Mouse (Mus musculus): ENCODE measurements around the gene Lmx1b.

Gene Lmx1b

DNA sequence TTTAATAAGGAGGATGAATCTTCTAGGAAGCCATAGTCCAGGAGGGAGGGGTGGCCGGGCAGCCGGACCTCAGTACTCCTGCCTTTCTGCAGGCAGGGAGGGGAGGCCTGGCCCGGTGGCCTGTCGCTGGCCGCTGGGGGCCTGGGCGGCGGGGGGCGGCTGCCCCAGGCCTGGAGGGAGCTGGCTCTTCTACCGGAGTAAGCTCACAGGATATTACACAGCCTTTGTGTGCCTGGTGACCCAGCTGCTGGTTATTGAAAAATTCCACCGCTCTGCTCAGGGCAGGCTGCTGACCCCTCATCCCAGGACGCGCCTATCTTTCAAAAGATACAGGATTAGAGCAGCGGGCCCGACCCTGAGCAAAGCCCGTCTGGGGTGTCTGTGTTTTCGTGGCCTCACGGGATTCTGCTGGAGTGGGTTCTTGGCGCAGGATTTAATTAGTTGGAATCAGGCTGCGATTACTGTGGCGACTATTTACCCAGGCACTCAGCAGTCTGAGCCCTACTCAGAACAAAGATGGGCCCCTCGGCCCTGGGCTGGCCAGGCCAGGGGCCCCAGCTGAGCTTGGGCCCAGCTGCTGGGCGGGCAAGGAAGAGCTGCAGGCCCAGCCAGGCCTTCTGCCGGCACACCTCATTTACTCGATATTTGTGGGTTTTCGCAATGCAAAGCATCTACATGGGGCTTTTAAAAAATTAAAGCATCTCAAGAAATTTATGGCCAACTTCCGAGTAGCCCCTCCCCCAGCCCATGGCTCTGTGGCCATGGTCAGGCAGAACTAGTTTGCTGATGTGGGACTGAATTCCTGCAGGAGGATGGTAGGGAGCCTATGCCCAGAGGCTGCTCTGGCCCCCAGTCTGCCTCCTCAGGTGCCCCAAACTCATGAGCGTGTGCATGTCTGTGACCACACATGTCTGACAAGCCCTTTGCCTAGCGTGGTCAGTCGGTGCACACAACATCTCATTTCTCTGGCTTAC lies 55.1 kb downstream of the Lmx1b start:
- in situ Hi-C loops (cut with MboI; ENCODE audit: unreplicated experiment in 2 of 2): no loop called here

DNA sequence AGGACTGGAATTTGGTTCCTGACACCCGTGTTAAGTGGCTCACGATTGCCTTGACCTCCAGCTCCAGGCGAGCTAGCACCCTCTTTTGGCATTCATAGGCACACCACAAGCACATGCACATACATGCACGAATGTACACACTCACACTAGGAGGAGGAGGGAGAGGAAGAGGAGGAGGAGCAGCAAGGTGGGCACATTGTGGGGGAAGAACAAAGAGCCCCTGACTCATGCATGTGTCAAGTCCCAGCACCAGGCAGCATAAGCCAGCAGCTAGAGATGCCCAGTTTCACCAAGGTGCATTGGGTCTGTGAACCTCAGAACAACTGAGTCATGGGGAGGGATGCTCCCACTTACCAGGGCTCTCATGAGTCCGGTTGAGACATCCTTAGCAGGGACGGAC lies 56.5 kb downstream of the Lmx1b start:
- in situ Hi-C loops (cut with MboI; ENCODE audit: unreplicated experiment in 2 of 2): no loop called here

DNA sequence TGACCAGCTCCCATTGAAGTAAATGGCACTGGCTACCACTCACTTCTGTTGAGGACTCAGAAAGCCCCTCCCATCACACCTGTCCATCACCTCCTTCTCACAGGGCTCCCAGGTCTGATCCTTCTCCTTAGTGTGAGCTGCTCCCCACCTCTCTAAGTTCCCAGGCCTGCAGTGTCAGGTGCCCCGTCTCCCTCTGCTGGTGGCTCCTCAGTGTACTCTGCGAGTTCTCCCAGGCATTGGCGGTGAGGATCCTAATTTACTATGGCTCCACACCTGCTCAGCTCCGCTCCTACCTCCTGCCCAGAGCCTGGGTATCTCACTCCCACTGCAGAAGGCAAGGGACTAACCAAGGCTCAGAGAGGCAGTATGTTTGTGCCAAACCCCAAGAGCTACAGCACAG lies 57.0 kb downstream of the Lmx1b start:
- in situ Hi-C loops (cut with MboI; ENCODE audit: unreplicated experiment in 2 of 2): no loop called here

DNA sequence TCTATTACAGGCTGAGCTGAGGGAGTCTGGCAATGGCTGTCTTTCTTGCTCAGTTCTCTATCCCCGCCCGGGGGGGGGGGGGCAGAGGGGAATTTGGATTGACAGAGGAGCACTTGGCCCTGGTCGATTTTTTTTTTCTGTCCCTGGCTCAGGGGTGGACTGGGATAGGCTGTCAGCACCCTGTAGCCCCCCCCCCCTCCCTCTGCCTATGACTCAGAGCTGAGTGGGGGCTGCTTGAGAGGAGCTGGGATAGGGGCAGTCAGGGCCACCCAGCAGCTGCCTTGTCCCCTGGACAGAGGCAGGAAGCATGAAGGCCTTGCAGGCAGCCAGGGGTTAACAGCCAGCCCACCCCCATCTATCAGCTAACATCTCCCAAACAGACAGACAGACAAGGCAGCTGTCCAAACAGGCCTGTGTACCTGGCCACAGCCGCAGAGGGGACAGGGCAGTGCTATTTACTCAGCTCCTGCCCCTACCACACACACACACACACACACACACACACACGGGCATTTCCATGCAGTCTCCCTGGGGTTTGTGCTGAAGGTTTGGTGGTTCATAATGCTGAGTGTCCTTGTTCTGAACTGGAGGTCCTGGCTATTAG lies 57.8 kb downstream of the Lmx1b start:
- in situ Hi-C loops (cut with MboI; ENCODE audit: unreplicated experiment in 2 of 2): no loop called here

DNA sequence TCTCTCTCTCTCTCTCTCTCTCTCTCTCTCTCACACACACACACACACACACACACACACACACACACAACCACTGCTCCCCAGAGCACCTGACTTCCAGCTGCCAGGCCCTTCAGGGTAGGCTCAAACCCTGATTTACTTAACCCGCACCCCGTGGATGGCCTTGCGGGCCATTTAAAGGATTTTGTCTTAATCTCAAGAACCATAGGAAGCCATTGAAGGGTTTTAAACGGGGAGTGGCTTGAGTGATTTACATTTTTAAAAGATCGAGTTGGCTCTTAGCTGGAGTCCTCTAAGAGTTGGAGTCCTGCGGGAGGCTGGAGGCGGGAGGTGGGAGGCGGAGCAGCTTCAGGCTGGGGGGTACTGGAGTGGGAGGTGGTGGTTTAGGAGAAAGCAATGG lies 58.4 kb downstream of the Lmx1b start:
- in situ Hi-C loops (cut with MboI; ENCODE audit: unreplicated experiment in 2 of 2): no loop called here

DNA sequence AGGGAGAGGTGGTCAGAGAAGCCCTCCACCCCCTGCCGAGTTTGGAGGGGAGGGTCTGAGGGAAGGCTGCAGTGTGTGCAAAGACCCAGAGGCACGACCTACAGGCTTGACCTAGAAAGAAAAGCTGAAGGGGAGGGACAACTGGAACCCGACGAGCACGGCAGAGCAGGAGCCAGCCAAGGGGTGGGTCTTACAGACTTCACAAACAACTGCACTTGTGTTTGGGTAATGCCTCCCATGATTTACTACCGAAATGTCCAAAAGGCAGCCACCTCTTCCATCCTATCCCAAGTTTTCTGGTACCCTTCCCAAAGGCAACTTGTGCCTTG lies 58.9 kb downstream of the Lmx1b start:
- in situ Hi-C loops (cut with MboI; ENCODE audit: unreplicated experiment in 2 of 2): no loop called here

DNA sequence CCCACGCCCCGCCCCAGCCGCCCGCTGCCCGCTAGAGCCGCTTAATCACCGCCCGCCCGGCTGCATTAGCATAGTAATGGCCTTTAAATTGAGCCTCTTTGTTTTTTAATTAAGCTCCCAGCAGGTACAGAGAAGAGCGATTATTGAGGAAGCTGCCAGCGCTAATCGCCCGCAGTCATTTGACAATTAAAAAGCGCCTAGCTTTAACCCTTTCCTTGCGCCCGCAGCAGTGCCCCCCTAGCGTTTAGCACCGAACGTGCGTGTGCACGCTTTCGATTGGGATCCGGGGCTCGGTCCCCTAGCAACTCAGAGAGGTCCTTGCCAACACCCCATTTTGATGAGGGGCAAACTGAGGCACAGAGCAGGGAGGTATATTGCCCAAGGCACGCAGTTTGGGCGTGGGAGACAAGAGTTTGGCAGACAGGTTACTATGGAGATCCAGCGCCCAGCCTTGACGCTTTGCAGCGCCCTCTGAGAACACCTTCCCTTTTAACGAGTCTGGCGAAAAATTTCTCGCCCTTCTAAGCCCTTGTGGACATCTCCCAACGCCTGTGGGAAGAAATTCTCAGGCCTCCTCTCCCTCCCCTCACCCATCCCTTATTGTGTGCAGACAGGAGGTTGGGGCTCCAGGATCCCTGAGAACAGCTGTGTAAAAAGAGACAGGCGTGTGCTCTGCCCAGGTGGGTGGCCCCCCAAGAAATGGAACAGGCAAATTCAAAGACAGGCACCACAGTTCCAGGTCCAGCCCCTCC lies 59.4 kb downstream of the Lmx1b start:
- in situ Hi-C loops (cut with MboI; ENCODE audit: unreplicated experiment in 2 of 2): no loop called here

DNA sequence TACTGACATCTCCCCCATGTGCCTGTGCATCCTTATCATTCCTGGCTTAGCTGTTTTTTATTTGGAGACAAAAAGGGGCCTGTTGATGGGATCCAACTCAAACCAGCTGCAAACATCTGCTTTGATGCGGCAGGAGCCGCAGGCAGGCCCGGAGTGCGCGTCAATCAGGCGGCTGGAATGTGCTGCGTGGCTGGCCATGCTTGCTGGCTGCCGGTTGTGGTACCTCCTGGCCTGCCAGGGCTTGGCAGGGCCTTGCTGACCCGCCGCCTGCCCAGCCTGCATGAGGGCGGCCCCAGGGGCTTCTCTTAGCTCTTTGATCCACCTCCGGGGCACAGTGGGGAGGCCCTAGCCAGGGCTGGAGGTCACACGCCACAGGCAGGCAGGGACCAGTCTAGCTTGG lies 64.9 kb downstream of the Lmx1b start:
- in situ Hi-C loops (cut with MboI; ENCODE audit: unreplicated experiment in 2 of 2): no loop called here

DNA sequence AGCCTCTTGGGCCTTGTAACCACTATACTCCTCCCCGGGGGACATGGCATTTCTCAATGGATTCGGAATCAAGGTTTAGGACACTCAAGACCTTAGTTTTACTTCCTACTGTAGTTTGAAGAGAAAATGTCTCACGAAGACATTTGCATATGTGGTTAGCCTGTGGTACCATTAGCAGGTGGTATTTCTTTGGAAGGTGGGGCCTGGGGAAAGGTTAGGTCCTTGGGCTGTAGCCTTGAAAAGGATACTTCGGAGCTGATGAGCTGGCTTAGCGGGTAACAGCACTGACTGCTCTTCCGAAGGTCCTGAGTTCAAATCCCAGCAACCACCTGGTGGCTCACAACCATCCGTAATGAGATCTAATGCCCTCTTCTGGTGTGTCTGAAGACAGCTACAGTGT lies 67.2 kb downstream of the Lmx1b start:
- in situ Hi-C loops (cut with MboI; ENCODE audit: unreplicated experiment in 2 of 2): no loop called here

DNA sequence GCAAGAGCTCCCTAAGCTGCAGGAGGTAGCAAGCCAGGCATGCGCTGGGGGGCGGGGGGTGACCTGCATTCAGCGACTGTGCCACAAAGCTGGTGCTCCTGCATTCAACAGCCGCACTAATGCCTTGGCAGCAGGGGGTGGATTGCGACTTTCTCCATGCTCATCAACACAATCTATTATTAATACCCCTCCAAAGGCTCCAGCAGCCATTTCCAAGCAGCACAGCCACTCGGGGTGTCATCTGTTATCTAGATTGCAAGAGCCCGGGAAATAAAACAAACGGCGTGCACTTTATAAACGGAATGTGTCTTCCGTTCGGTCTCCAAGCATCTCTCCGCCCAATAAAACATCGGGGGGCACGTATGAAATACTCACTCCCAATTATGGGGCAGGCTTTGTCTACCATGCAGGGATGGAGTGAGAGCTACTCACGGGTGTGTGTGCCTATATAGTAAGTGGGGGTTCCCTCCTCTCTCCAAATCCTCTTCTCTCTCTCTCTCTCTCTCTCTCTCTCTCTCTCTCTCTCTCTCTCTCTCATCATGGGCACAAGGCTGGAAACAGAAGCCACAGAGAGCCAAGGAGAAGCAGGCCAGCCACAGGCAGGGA lies 69.0 kb downstream of the Lmx1b start:
- in situ Hi-C loops (cut with MboI; ENCODE audit: unreplicated experiment in 2 of 2): no loop called here

DNA sequence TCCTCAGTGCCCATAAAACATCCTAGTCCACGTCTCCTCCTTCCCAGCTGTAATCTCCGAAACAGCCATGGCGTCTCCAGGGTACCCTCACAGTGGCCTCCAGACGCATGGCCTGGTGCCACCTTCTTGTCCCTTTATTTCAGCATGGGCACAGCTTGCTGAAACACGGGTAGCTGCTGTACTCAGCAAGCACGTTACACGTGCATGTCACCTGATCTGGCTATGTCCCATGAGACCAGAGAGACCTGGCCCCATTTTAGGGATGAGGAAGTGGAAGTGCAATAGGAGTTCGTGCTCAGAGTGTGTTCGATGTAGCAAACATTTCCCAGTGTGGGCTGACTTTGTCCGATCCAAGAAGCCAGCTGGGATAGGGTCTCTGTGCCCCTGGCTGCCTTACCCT lies 70.6 kb downstream of the Lmx1b start:
- in situ Hi-C loops (cut with MboI; ENCODE audit: unreplicated experiment in 2 of 2): no loop called here

DNA sequence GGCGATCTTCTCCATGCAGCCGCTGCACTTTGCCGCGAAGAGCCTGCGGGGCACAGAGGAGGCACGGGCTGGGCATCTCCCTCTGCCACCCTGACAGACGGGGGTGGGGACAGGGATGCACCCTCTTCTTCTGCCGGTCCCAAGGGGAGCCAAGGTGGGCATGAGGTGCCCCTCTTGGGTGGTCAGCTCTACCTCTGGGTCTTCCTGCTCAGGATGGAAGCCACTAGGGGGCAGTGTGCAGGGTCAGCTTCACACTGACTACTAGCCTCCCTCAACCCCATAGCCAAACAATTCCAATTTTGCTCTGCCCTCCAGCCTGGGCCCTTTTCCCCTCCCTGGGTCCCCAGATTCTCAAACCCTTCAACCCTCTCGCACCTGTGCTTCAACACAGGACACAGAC lies 71.1 kb downstream of the Lmx1b start:
- in situ Hi-C loops (cut with MboI; ENCODE audit: unreplicated experiment in 2 of 2): no loop called here

DNA sequence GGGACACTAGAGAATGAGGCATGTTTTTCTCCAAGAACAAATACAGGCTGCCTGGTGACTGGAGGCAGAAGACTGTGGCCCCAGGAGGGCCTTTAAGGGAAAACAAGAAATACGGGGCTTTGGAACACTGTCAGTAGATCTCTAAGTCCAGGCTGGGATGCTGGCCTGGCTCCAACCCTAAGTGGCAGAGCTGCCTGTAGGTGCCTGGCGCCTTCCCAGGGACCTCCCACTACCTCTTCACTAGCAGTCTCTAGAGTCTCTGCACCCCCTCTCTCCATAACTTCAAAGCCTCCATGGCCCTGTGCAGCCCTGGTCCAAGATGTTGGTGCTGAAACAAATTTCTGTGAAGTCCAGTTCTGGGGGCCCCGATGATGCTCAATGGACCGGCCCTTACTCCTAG lies 74.4 kb downstream of the Lmx1b start:
- in situ Hi-C loops (cut with MboI; ENCODE audit: unreplicated experiment in 2 of 2): no loop called here

DNA sequence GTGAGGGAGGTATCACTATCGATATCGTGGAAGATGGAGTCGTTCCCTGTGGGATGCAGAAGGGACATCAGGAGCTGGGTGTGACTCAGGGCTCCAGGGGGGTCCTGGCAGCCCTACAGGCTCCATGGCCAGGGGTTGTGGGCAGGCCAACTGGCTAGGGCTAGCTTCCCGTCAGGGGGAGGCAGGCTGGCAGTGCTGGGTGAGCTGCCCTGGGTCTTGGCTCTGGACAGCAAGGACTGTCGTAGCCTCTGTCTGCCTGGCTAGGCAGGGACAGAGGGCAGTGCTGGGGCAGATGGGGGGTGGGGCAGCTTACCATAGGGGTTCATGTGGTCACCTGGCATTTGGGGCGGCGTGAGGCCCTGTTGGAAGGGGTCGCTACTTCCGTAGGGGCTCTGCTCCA lies 75.6 kb downstream of the Lmx1b start:
- in situ Hi-C loops (cut with MboI; ENCODE audit: unreplicated experiment in 2 of 2): no loop called here

DNA sequence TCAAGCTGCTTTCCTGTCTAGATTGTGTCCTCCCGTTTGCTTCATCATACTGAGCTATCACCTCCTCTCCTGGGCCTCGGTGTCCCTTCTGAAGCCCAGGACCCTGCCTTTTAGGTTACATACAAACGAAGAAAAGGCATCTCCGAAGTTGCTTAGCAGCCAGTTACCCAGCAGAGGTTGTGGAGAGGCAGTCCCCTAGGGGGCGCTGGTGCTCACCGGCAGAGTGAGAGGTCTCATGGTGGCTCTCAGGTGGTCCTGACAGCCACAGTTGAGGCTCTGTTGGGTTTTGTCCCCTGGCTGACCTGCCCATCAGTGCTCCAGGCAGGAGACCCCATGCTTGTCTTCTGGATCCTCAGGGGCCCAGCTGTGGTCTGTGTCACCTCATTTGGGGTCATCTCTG lies 80.6 kb downstream of the Lmx1b start:
- in situ Hi-C loops (cut with MboI; ENCODE audit: unreplicated experiment in 2 of 2): loop anchor here (5.0 to 10.0 kb wide), 4 partner anchors 67 to 615 kb away; no protein-coding TSS in a partner anchor

DNA sequence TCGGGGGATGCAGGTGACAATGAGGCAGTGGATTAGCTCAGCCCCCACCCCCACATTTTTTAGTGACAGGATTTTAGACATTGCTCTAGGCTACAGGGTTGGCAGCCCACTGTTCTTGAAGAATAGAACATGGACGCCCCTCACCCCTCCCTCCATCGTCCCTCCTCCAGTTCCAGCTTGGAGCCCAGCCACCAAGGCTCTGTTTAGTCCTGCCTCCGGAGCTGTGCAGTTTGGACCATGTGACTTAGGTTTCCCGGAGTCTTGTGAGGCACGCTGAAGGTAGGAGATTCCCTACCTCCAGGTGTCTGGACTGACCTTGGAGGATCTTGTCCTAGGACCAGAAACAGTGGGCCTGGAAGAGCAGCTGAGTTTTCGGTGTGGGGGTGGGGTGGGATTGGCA lies 81.0 kb downstream of the Lmx1b start:
- in situ Hi-C loops (cut with MboI; ENCODE audit: unreplicated experiment in 2 of 2): loop anchor here (5.0 to 10.0 kb wide), 4 partner anchors 67 to 615 kb away; no protein-coding TSS in a partner anchor

DNA sequence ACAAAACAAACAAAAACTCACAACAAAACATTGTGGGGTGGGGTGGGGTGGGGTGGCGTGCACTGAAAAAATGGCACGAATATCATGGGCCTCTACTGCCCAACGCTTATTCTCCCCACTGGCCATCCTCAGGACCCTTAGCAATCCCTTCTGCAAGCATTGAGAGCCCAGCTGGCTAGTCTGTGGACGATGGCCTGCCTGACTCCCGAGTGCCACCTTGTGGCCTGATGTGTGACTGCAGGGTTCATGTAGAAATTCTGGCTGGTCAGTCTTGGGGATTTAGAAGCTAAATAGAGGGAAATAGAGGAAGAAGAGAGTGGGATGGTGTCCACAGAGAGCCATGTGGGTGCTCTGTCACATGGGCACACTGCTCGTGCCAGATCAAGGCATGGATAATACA lies 82.1 kb downstream of the Lmx1b start:
- in situ Hi-C loops (cut with MboI; ENCODE audit: unreplicated experiment in 2 of 2): loop anchor here (5.0 to 10.0 kb wide), 4 partner anchors 66 to 613 kb away; no protein-coding TSS in a partner anchor

DNA sequence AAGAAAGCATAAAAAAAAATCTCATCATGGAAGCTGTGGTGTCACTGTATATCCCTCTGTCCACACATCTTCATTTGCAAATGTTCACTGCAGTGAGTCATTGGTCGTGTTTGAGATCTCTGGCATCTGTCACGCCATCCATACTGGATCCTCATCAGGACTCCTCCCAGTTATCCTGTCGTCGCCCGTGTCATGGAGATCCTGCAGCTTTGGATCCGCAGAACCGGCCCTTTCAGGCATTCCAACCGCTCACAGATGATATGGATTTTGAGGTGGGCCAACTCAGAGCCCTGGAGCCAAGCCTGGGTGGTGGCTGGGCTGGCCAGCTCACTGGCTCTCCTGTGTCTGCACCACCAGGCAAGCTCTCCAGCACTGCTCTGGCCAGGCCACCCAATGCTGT lies 84.7 kb downstream of the Lmx1b start:
- in situ Hi-C loops (cut with MboI; ENCODE audit: unreplicated experiment in 2 of 2): loop anchor here (5.0 to 10.0 kb wide), 4 partner anchors 63 to 611 kb away; no protein-coding TSS in a partner anchor

DNA sequence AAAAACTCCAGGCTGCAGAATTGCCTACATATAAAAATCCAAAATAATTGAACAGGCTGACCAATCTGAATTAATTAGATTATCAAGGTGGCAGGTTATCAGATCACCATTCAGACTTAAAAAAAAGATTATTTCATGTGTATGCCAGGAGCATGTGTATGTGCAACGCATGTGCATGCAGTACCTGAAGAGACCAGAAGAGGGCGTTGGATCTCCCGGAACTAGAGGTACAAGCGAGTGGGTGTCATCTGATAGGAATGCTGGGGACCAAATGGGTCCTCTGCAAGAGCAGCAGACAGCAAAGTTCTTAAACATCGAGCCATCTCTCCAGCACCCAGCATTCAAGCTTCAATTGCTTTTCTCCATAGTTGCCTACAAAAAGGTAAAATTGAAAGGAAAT lies 87.6 kb downstream of the Lmx1b start:
- in situ Hi-C loops (cut with MboI; ENCODE audit: unreplicated experiment in 2 of 2): loop anchor here in 1 of 2 experiments (10.0 kb wide), 1 partner anchor 608 kb away; no protein-coding TSS in a partner anchor

DNA sequence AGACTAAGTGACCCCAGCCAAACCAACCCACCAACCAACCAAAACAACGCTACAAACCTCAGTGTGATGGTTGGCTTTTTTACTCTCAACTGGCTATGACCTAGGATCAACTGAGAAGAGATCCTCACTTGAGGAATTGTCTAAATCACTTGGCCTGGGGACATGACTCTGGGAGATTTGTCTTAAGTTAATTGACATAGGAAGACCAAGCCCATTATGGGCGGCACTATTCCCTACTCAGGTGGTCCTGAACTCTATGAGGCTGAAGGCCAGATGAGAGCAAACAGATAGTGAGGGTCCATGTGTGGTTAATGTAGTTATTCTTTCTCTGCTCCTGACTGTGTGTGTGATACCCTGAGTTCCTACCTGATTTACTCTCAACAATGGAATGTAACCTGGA lies 92.7 kb downstream of the Lmx1b start:
- in situ Hi-C loops (cut with MboI; ENCODE audit: unreplicated experiment in 2 of 2): no loop called here

DNA sequence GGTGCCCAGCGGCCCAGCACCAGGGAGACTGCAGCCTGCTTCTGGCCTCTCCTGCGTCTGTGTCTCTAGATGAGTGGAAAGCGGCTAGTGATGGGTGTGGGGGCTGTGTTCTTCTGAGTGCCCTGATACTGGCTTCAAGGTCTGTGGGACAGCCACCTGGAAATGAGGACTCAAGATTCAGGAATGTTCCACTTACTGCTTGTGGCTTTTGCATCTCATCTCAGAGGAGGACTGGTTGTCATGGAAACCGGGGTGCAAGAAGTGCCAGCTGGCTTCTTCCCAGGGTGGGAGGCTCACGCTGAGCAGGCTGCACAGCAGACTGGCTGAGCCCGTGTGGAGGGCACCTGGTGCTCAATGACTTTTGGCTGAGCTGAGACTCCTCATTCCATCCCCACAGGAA lies 93.4 kb downstream of the Lmx1b start:
- in situ Hi-C loops (cut with MboI; ENCODE audit: unreplicated experiment in 2 of 2): no loop called here
